Mouse (Mus musculus): Measurements from ENCODE around the gene Pcyt1b. TPM values are rescaled to one million over a fixed set of nuclear protein-coding genes. Genes with fewer than 3 reads are reported as not detected.
A peak's percentile ranks its signal among the peaks of the same experiment; 100 is the strongest.

Gene Pcyt1b
- polyA plus RNA-seq, 1 experiment from 2014 or later, result 9.6 TPM

GRCm38 (mm10) chrX:93663919-93664586 lies 9.4 kb downstream of the Pcyt1b start:
- Histone ChIP-seq H3K4me3 (ENCODE audit: low read depth, low read length) (no peak overlapping the region), H3K4me1 (ENCODE audit: control insufficient read depth, insufficient read depth, low read length) (no peaks in the 10 kb centered on the region), H3K9ac (ENCODE audit: low read length) (no peak overlapping the region), H3K9me3 (ENCODE audit: control insufficient read depth, low read length) (no peaks in the 10 kb centered on the region), H3K27me3 (ENCODE audit: control insufficient read depth, insufficient read depth, low read length) (no peaks in the 10 kb centered on the region), H3K27ac (ENCODE audit: low read depth, low read length) (no peak overlapping the region), H3K4me2 (ENCODE audit: low read depth) (no peak overlapping the region), H3K36me3 (ENCODE audit: control insufficient read depth, insufficient read depth, low read length) (no peaks in the 10 kb centered on the region)
- ATAC-seq (ENCODE audit: insufficient read depth, low FRiP score, low TSS enrichment) (no peak), DNase-seq (ENCODE audit: low spot score) (no peak)
- 88% methylated on average over 5 of the region's 5 CpGs for WGBS

- Histone ChIP-seq H3K36me3 (ENCODE audit: control insufficient read depth, insufficient read depth, low read length) (no peaks in the 10 kb centered on the region), H3K4me2 (ENCODE audit: low read depth) (no peak overlapping the region), H3K4me1 (ENCODE audit: control insufficient read depth, insufficient read depth, low read length) (no peaks in the 10 kb centered on the region), H3K27ac (ENCODE audit: low read depth, low read length) (no peak overlapping the region), H3K9me3 (ENCODE audit: control insufficient read depth, low read length) (no peaks in the 10 kb centered on the region), H3K4me3 (ENCODE audit: low read depth, low read length) (no peak overlapping the region), H3K9ac (ENCODE audit: low read length) (no peak overlapping the region), H3K27me3 (ENCODE audit: control insufficient read depth, insufficient read depth, low read length) (no peaks in the 10 kb centered on the region)
- WGBS, result 76% methylated on average over 4 of the region's 4 CpGs
- no peak for ATAC-seq (ENCODE audit: insufficient read depth, low FRiP score, low TSS enrichment)
- DNase-seq (ENCODE audit: low spot score), result no peak
Measured at GRCm38 (mm10) chrX:93664787-93665186, 10.1 kb downstream of the Pcyt1b start.

DNA sequence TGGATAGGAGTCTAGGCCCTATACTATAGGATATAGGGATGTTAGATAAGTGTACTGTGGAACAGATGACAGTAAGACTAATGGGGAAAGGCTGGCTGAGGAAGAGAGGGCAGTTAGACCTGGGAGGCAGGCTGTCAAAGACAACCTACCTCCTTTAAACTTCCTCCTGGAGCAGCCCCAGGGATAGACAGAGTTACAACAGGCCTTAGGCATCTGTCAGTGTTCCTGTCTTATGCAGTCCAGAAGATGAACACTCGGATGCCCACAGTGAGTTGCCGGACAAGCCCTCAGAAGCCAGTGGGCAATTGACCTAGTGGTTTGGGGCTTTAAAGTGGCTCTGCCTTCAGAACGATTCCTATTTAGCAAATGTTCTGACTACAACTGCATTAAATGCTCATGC lies 19.8 kb downstream of the Pcyt1b start:
- ATAC-seq (ENCODE audit: insufficient read depth, low FRiP score, low TSS enrichment) (no peak), DNase-seq (ENCODE audit: low spot score) (no peak)
- H3K4me2 ChIP-seq (ENCODE audit: low read depth), result peak overlapping the region; percentile 41; the same call in 1 of the 2 replicates
- H3K9ac ChIP-seq (ENCODE audit: low read length), result no peak overlapping the region; the same call in 1 of the 2 replicates
- WGBS, result 52% methylated on average over 3 of the region's 3 CpGs
- no peak overlapping the region for H3K4me3 ChIP-seq (ENCODE audit: low read depth, low read length)
- H3K4me1 ChIP-seq (ENCODE audit: control insufficient read depth, insufficient read depth, low read length), result no peaks in the 10 kb centered on the region
- H3K9me3 ChIP-seq (ENCODE audit: control insufficient read depth, low read length), result no peaks in the 10 kb centered on the region
- H3K36me3 ChIP-seq (ENCODE audit: control insufficient read depth, insufficient read depth, low read length), result no peaks in the 10 kb centered on the region
- no peak overlapping the region for H3K27ac ChIP-seq (ENCODE audit: low read depth, low read length)
- H3K27me3 ChIP-seq (ENCODE audit: control insufficient read depth, insufficient read depth, low read length), result no peaks in the 10 kb centered on the region

DNA sequence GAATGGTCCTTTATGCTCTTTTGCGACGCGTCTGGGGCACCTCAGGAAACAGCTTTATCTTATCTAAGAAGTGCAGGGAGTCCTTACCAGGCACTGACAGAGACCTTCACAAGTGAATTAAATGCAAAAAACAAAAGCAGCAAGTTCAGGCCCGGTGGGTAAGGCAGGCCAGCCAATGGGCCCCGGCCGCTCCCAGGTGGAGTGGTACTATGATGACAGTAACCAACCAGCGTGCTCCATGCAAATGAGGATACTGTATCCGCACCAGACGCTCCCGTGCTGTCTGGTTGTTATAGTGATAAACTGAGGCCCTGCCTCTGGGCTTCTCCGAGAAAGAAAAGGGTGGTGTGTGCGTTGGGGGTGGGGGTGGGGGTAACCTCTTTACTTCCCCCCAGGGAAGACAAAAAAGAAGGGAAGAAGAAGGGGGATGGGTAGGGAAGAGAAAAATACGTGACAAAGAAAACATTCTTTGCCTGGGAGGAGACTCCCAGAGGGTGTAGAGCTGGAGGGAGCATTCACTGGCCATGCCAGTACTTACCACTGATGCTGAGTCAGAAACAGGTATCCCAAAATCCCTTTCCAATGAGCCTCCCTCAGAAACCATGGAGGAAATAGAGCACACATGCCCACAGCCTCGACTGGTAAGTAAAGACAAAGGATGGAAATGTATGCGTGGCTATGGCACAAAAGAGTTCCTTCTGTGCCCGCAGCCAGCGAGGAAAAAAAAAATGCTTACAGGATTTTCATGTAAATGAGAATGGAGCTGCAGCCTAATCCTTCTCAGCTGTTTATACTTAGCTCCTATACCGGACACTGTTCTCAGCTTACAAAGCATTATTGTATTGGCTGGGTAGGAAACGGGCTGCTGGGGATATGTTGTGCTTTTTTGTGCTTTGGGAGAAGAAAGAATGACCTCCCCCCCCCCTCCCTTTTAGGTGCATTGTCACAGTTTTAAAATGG lies 20.5 kb downstream of the Pcyt1b start:
- DNase-seq (ENCODE audit: low spot score) (peak; percentile 53), ATAC-seq (ENCODE audit: insufficient read depth, low FRiP score, low TSS enrichment) (peak; percentile 96)
- no peaks in the 10 kb centered on the region for H3K9me3 ChIP-seq (ENCODE audit: control insufficient read depth, low read length)
- no peaks in the 10 kb centered on the region for H3K27me3 ChIP-seq (ENCODE audit: control insufficient read depth, insufficient read depth, low read length)
- H3K4me2 ChIP-seq (ENCODE audit: low read depth), result peak overlapping the region; percentile 41
- H3K27ac ChIP-seq (ENCODE audit: low read depth, low read length), result peak overlapping the region; percentile 65; the same call in 1 of the 2 replicates
- no peaks in the 10 kb centered on the region for H3K36me3 ChIP-seq (ENCODE audit: control insufficient read depth, insufficient read depth, low read length)
- H3K4me1 ChIP-seq (ENCODE audit: control insufficient read depth, insufficient read depth, low read length), result no peaks in the 10 kb centered on the region
- H3K4me3 ChIP-seq (ENCODE audit: low read depth, low read length), result peak overlapping the region; percentile 38
- 16% methylated on average over 19 of the region's 19 CpGs for WGBS
- peak overlapping the region; percentile 44 for H3K9ac ChIP-seq (ENCODE audit: low read length)

- no peak overlapping the region for H3K27ac ChIP-seq (ENCODE audit: low read depth, low read length)
- H3K27me3 ChIP-seq (ENCODE audit: control insufficient read depth, insufficient read depth, low read length), result no peaks in the 10 kb centered on the region
- H3K9me3 ChIP-seq (ENCODE audit: control insufficient read depth, low read length), result no peaks in the 10 kb centered on the region
- H3K36me3 ChIP-seq (ENCODE audit: control insufficient read depth, insufficient read depth, low read length), result no peaks in the 10 kb centered on the region
- no peaks in the 10 kb centered on the region for H3K4me1 ChIP-seq (ENCODE audit: control insufficient read depth, insufficient read depth, low read length)
- H3K9ac ChIP-seq (ENCODE audit: low read length), result no peak overlapping the region
- ATAC-seq (ENCODE audit: insufficient read depth, low FRiP score, low TSS enrichment) (no peak), DNase-seq (ENCODE audit: low spot score) (no peak)
- WGBS, result 65% methylated on average over 2 of the region's 2 CpGs
- H3K4me2 ChIP-seq (ENCODE audit: low read depth), result peak overlapping the region; percentile 41
- H3K4me3 ChIP-seq (ENCODE audit: low read depth, low read length), result peak overlapping the region; percentile 38; the same call in 1 of the 2 replicates
Measured at GRCm38 (mm10) chrX:93676228-93676627, 21.6 kb downstream of the Pcyt1b start.

GRCm38 (mm10) chrX:93689287-93689686 lies 34.6 kb downstream of the Pcyt1b start:
- Histone ChIP-seq H3K36me3 (ENCODE audit: control insufficient read depth, insufficient read depth, low read length) (no peaks in the 10 kb centered on the region), H3K9me3 (ENCODE audit: control insufficient read depth, low read length) (no peaks in the 10 kb centered on the region), H3K27ac (ENCODE audit: low read depth, low read length) (no peak overlapping the region), H3K4me2 (ENCODE audit: low read depth) (no peak overlapping the region), H3K27me3 (ENCODE audit: control insufficient read depth, insufficient read depth, low read length) (no peaks in the 10 kb centered on the region), H3K9ac (ENCODE audit: low read length) (no peak overlapping the region), H3K4me1 (ENCODE audit: control insufficient read depth, insufficient read depth, low read length) (no peaks in the 10 kb centered on the region), H3K4me3 (ENCODE audit: low read depth, low read length) (no peak overlapping the region)
- WGBS, result 81% methylated on average over 6 of the region's 6 CpGs
- ATAC-seq (ENCODE audit: insufficient read depth, low FRiP score, low TSS enrichment) (no peak), DNase-seq (ENCODE audit: low spot score) (no peak)

- no peaks in the 10 kb centered on the region for H3K4me1 ChIP-seq (ENCODE audit: control insufficient read depth, insufficient read depth, low read length)
- no peaks in the 10 kb centered on the region for H3K27me3 ChIP-seq (ENCODE audit: control insufficient read depth, insufficient read depth, low read length)
- no peak overlapping the region for H3K4me3 ChIP-seq (ENCODE audit: low read depth, low read length)
- no peak overlapping the region for H3K4me2 ChIP-seq (ENCODE audit: low read depth)
- H3K27ac ChIP-seq (ENCODE audit: low read depth, low read length), result no peak overlapping the region
- H3K9ac ChIP-seq (ENCODE audit: low read length), result no peak overlapping the region
- WGBS, result 87% methylated on average over 8 of the region's 8 CpGs
- DNase-seq (ENCODE audit: low spot score) (no peak), ATAC-seq (ENCODE audit: insufficient read depth, low FRiP score, low TSS enrichment) (no peak)
- no peaks in the 10 kb centered on the region for H3K36me3 ChIP-seq (ENCODE audit: control insufficient read depth, insufficient read depth, low read length)
- no peaks in the 10 kb centered on the region for H3K9me3 ChIP-seq (ENCODE audit: control insufficient read depth, low read length)
Measured at GRCm38 (mm10) chrX:93690672-93691071, 36.0 kb downstream of the Pcyt1b start.

- Histone ChIP-seq H3K27me3 (ENCODE audit: control insufficient read depth, insufficient read depth, low read length) (no peaks in the 10 kb centered on the region), H3K27ac (ENCODE audit: low read depth, low read length) (no peak overlapping the region), H3K9me3 (ENCODE audit: control insufficient read depth, low read length) (no peaks in the 10 kb centered on the region), H3K4me2 (ENCODE audit: low read depth) (no peak overlapping the region), H3K9ac (ENCODE audit: low read length) (no peak overlapping the region), H3K36me3 (ENCODE audit: control insufficient read depth, insufficient read depth, low read length) (no peaks in the 10 kb centered on the region), H3K4me1 (ENCODE audit: control insufficient read depth, insufficient read depth, low read length) (no peaks in the 10 kb centered on the region), H3K4me3 (ENCODE audit: low read depth, low read length) (no peak overlapping the region)
- ATAC-seq (ENCODE audit: insufficient read depth, low FRiP score, low TSS enrichment), result no peak
- 83% methylated on average over 1 of the region's 1 CpGs for WGBS
- no peak for DNase-seq (ENCODE audit: low spot score)
Measured at GRCm38 (mm10) chrX:93697596-93697995, 42.9 kb downstream of the Pcyt1b start.

Measured in neural tube, embryonic 11.5 days (tissue).